10 mouse cellular contexts compared by ENCODE assay signal in the genomic region with DNA sequence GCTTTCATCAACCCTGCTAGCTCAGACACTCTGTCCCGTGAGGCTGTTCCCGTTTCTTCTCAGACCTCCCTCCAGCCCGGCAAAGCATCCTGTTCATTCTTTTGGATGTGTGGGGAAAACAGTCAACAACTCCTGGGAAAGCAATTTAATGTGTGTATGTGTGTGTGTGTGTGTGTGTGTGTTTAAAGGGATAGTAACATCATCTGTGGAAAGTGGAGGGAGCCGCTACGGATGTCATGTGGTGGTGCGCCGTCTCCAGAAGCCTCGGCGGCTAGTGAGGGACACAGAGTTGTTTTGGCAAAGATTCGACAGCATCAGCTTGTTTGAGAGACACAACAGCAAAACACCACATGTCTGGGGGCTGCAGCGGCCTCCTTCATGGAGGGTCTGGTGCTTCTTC.
DNase-seq lines count a peak whose midpoint lies in the region; TF ChIP-seq lines count a peak whose summit lies in the region.
"Had no signal": no experiment of that assay in that cellular context is flagged by ENCODE, and none has a peak within 500 bp of the region (broad histone marks: within the 10 kb centered on the region; RNA-seq: fewer than 3 reads in every experiment).

No protein-coding gene starts in this region.

- intact Hi-C loops in heart, postnatal 25 days (cut with DNase I) = loop anchor here (2.0 to 5.0 kb wide), 2 partner anchors 79 to 200 kb away; a partner anchor contains a TSS
- intact Hi-C loops in heart, adult 2 months (cut with DNase I) = loop anchor here (2.0 kb wide), 1 partner anchor 200 kb away; a partner anchor contains a TSS

- peak; percentile 77; the same call in 1 of the 2 replicates for TF ChIP-seq EP300 in heart, adult 2 months (IDR thresholded peaks at IDR 0.05; ENCODE audit: insufficient read depth, low read depth, low read length)

- peaks cover 9% of the 10 kb centered on the region for H3K4me1 ChIP-seq in heart, adult 2 months (ENCODE audit: control insufficient read depth, insufficient read depth, low read length)

- no peak for TF ChIP-seq CTCF in heart, adult 2 months (IDR thresholded peaks at IDR 0.05)

- peak overlapping the region; percentile 16; the same call in 1 of the 2 replicates for H3K4me3 ChIP-seq in heart, adult 2 months
- H3K4me3 ChIP-seq: kidney, embryonic 15.5 days had no signal

- H3K9ac ChIP-seq in heart, adult 2 months (ENCODE audit: low read depth, low read length) = no peak overlapping the region; the same call in 1 of the 2 replicates
- H3K9ac ChIP-seq: kidney, embryonic 15.5 days had no signal

- no peaks in the 10 kb centered on the region for H3K27me3 ChIP-seq in heart, adult 2 months (ENCODE audit: control insufficient read depth, insufficient read depth, low read length)
- H3K27me3 ChIP-seq: kidney, embryonic 15.5 days had no signal

- H3K36me3 ChIP-seq in heart, adult 2 months (ENCODE audit: control insufficient read depth, insufficient read depth, low read length) = no peaks in the 10 kb centered on the region
- H3K36me3 ChIP-seq: kidney, embryonic 15.5 days had no signal

- H3K27ac ChIP-seq in heart, adult 2 months = peak overlapping the region; percentile 71
- H3K27ac ChIP-seq: kidney, embryonic 15.5 days; stomach, postnatal 0 days had no signal

- 0 out of 2 replicates have a peak, but pooled peaks have one; percentile 14 for TF ChIP-seq POLR2A in heart, adult 2 months (IDR thresholded peaks at IDR 0.05; ENCODE audit: insufficient read depth, low read depth, low read length)

- peak; percentile 96 for DNase-seq in heart, adult 11 months
- DNase-seq in heart, postnatal 25 days (ENCODE audit: low spot score) = no peak
- DNase-seq in lung, postnatal 10 days = peak; percentile 41
- no peak for DNase-seq in lung, postnatal 36 days
- DNase-seq in heart, adult 2 months = peak; percentile 42 to 54
- DNase-seq in heart, postnatal 4 days = peak; percentile 37
- no peak for DNase-seq in B cell, adult 2 months
- no peak for DNase-seq in adrenal gland, postnatal 14 days

- WGBS in heart, adult 2 months = 35% methylated on average over 11 of the region's 11 CpGs

- no peaks in the 10 kb centered on the region for H3K79me2 ChIP-seq in heart, adult 2 months (replicated peaks; ENCODE audit: control insufficient read depth, insufficient read depth, low read length)

Comparison
In these comparisons a context has a peak if more than half of its experiments do, and no peak if none do; other contexts are left out.
1. DNase-seq: peak in heart, adult 11 months (single experiment), lung, postnatal 10 days (single experiment), heart, adult 2 months (2 of 2) and heart, postnatal 4 days (single experiment); none in heart, postnatal 25 days (single experiment), lung, postnatal 36 days (single experiment), B cell, adult 2 months (0 of 2) and adrenal gland, postnatal 14 days (single experiment).